Mouse (Mus musculus): ENCODE data around the gene Sh3bgrl2. TPM values are rescaled to one million over a fixed set of nuclear protein-coding genes. Genes with fewer than 3 reads are reported as not detected.

Gene Sh3bgrl2
- total and polyA plus RNA-seq, 3 experiments: not detected

GRCm38 (mm10) chr9:83605886-83606640, 57.9 kb downstream of the Sh3bgrl2 start:
- H3K27me3 ChIP-seq (ENCODE audit: control insufficient read depth in 1 of 2, insufficient read depth in 2 of 2, low read length in 2 of 2): no peaks in the 10 kb centered on the region
- no peak overlapping the region for H3K9ac ChIP-seq (ENCODE audit: control insufficient read depth, low read depth, low read length, poor library complexity, severe bottlenecking)
- no peaks in the 10 kb centered on the region for H3K79me2 ChIP-seq (ENCODE audit: control insufficient read depth, insufficient read depth, low read length, poor library complexity)
- no peak overlapping the region for H3K4me3 ChIP-seq (ENCODE audit: control insufficient read depth in 1 of 2, insufficient read depth in 1 of 2, low read depth in 2 of 2, low read length in 2 of 2)
- no peaks in the 10 kb centered on the region for H3K4me1 ChIP-seq (ENCODE audit: control insufficient read depth in 1 of 2, insufficient read depth in 2 of 2, low read length in 2 of 2)
- no peak overlapping the region for H3K27ac ChIP-seq (ENCODE audit: control insufficient read depth, low read depth, low read length)
- no peaks in the 10 kb centered on the region for H3K9me3 ChIP-seq (replicated peaks; ENCODE audit: insufficient read depth, low read length)
- no peak for DNase-seq (ENCODE audit: low read depth, low spot score)
- no peaks in the 10 kb centered on the region for H3K36me3 ChIP-seq (ENCODE audit: control insufficient read depth in 1 of 2, insufficient read depth in 2 of 2, low read length in 2 of 2)
- TF ChIP-seq RAD21 (IDR thresholded peaks at IDR 0.05; ENCODE audit: low read depth, low read length): no peak
- no peak for TF ChIP-seq TCF12 (IDR thresholded peaks at IDR 0.05; ENCODE audit: low read depth, low read length)
- TF ChIP-seq EP300 (IDR thresholded peaks at IDR 0.05; ENCODE audit: low read depth in 1 of 2, low read length in 2 of 2): no peak

- Histone ChIP-seq H3K27ac (ENCODE audit: control insufficient read depth, low read depth, low read length) (no peak overlapping the region), H3K79me2 (ENCODE audit: control insufficient read depth, insufficient read depth, low read length, poor library complexity) (no peaks in the 10 kb centered on the region), H3K4me3 (ENCODE audit: control insufficient read depth in 1 of 2, insufficient read depth in 1 of 2, low read depth in 2 of 2, low read length in 2 of 2) (no peak overlapping the region), H3K27me3 (ENCODE audit: control insufficient read depth in 1 of 2, insufficient read depth in 2 of 2, low read length in 2 of 2) (no peaks in the 10 kb centered on the region), H3K9me3 (replicated peaks; ENCODE audit: insufficient read depth, low read length) (no peaks in the 10 kb centered on the region), H3K36me3 (ENCODE audit: control insufficient read depth in 1 of 2, insufficient read depth in 2 of 2, low read length in 2 of 2) (no peaks in the 10 kb centered on the region), H3K4me1 (ENCODE audit: control insufficient read depth in 1 of 2, insufficient read depth in 2 of 2, low read length in 2 of 2) (no peaks in the 10 kb centered on the region), H3K9ac (ENCODE audit: control insufficient read depth, low read depth, low read length, poor library complexity, severe bottlenecking) (no peak overlapping the region)
- TF ChIP-seq ZNF384 (IDR thresholded peaks at IDR 0.05; ENCODE audit: low read depth, low read length) (no peak), MEF2A (IDR thresholded peaks at IDR 0.05; ENCODE audit: extremely low read depth, insufficient replicate concordance, low read depth, low read length, poor library complexity, severe bottlenecking) (no peak), CHD1 (IDR thresholded peaks at IDR 0.05; ENCODE audit: low read depth, low read length) (no peak), SMC3 (IDR thresholded peaks at IDR 0.05; ENCODE audit: low read depth, low read length) (no peak), POLR2AphosphoS2 (IDR thresholded peaks at IDR 0.05; ENCODE audit: low read length) (no peak), POLR2AphosphoS5 (IDR thresholded peaks at IDR 0.05; ENCODE audit: borderline replicate concordance, low read depth, low read length) (no peak), USF2 (IDR thresholded peaks at IDR 0.05; ENCODE audit: borderline replicate concordance in 1 of 2, insufficient read depth in 1 of 2, low read depth in 1 of 2, low read length in 2 of 2) (no peak), RAD21 (IDR thresholded peaks at IDR 0.05; ENCODE audit: low read depth, low read length) (no peak), MYB (IDR thresholded peaks at IDR 0.05; ENCODE audit: low read depth, low read length) (no peak)
- DNase-seq (ENCODE audit: low read depth, low spot score): no peak
Measured at GRCm38 (mm10) chr9:83608135-83608534, 60.0 kb downstream of the Sh3bgrl2 start.

Data from MEL (cell line).